Mouse (Mus musculus) embryonic facial prominence, embryonic 14.5 days (tissue): ENCODE measurements around the gene Syce1. TPM values are rescaled to one million over a fixed set of nuclear protein-coding genes. Genes with fewer than 3 reads are reported as not detected.

Experiments
- ATAC-seq: fragments of 200-750 bp; cut with Nextera tagmentation; 2 replicates; pipeline ENCODE4 v1.8.0; 2017; ENCODE audit warnings: low read depth, moderate number of reproducible peaks, moderate TSS enrichment
- DNase-seq: peaks from one replicate; pipeline ENCODE4 v3.0.0-alpha.2; 2015; ENCODE audit warnings: low spot score
- H3K27ac ChIP-seq: fragments of 300-500 bp; sonication (generic); replicated peaks from 2 replicates; pipeline ENCODE4 v1.5.1; 2014; ENCODE audit warnings: low read depth, mild to moderate bottlenecking, low read length, moderate library complexity
- H3K27me3 ChIP-seq: fragments of 300-500 bp; sonication (generic); replicated peaks from 2 replicates; pipeline ENCODE4 v1.6.1; 2014; ENCODE audit warnings: low read length; ENCODE audit not compliant: control insufficient read depth, insufficient read depth
- H3K36me3 ChIP-seq: fragments of 300-500 bp; sonication (generic); 2 replicates; pipeline ENCODE4 v1.6.1; 2014; ENCODE audit warnings: low read length, mixed read lengths; ENCODE audit not compliant: control insufficient read depth, insufficient read depth
- H3K4me1 ChIP-seq: fragments of 300-500 bp; sonication (generic); 2 replicates; pipeline ENCODE4 v1.6.1; 2014; ENCODE audit warnings: antibody characterized with exemption, low read length; ENCODE audit not compliant: control insufficient read depth, insufficient read depth
- H3K4me2 ChIP-seq: fragments of 300-500 bp; sonication (generic); 2 replicates; pipeline ENCODE4 v1.6.1; 2014; ENCODE audit warnings: low read depth, mild to moderate bottlenecking, low read length, moderate library complexity, mixed read lengths
- H3K4me3 ChIP-seq: fragments of 300-500 bp; sonication (generic); 2 replicates; pipeline ENCODE4 v1.5.1; 2014; ENCODE audit warnings: low read depth, mild to moderate bottlenecking, low read length
- H3K9ac ChIP-seq: fragments of 300-500 bp; sonication (generic); 2 replicates; pipeline ENCODE4 v1.6.1; 2014; ENCODE audit warnings: low read depth, mild to moderate bottlenecking, low read length, moderate library complexity, mixed read lengths
- H3K9me3 ChIP-seq: fragments of 300-500 bp; sonication (generic); 2 replicates; pipeline ENCODE4 v1.6.1; 2016; ENCODE audit warnings: low read length; ENCODE audit not compliant: control insufficient read depth
- WGBS: fragments of 180-500 bp; shearing (Covaris S2); extraction: QIAGEN DNeasy Blood & Tissue Kit; methylation state at CpG from one replicate; pipeline ENCODE4 v1.1.7; 2014; 5-methylcytosine and 5-hydroxymethylcytosine counted together
- polyA plus RNA-seq: library from polyadenylated mRNA; unstranded; fragments of >200 nt; fragmentation: Nextera tagmentation; extraction: Ambion mirVana; gene quantifications from 2 replicates; pipeline ENCODE4 v1.2.1, GENCODE M21; 2014

Syce1 gene
- polyA plus RNA-seq, 1 experiment from 2014 or later: 0.35 TPM

DNA sequence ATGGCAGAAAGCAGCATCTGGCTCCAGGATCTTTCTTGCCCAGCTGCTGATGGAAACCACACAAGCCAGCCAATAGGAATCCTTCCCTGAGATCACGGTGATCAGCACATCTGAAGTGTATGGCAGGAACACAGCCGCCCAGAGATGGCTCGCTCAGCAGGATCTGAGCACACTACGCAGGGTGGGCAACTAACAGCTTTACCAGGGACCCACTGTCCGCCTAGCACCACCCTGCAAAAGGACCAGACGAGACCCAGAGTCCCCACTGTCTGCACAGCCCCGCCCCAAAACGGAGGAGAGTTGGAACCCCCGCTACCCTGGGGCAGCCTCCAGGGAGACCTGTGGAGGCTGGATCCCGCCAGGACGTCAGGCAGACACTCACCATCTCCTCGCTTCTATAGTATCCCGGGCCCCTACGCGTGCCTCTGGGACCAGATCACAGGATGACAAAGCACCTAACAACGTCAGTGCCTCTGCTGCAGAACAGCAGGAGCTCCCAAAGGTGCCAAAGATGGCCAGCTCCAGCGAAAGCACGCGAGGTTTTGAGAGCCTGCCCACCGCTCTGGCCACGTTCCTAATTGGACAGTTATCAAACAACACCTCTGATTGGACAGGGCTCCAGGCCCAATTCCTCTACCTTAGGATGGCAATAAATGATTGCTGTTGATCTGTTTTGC lies 34.1 kb upstream of the Syce1 start, which contains the start of gene Zfp941:
Gene Zfp941, minus strand, starts transcription at position 526 of the 677 bp plus-strand sequence.
- H3K9ac ChIP-seq: peak within 1 kb of the TSS; percentile 63
- DNase-seq: peak; percentile 67
- no peaks in the 10 kb centered on the region for H3K27me3 ChIP-seq
- no peaks in the 10 kb centered on the region for H3K9me3 ChIP-seq
- peak within 1 kb of the TSS; percentile 51 for H3K4me3 ChIP-seq
- 0 out of 2 replicates have a peak, but pooled peaks cover 3% of the 10 kb centered on the region for H3K4me1 ChIP-seq
- H3K36me3 ChIP-seq: 0 out of 2 replicates have a peak, but pooled peaks cover 2% of the 10 kb centered on the region
- peak within 1 kb of the TSS; percentile 72 for H3K4me2 ChIP-seq
- no peak within 1 kb of the TSS for H3K27ac ChIP-seq
- 4% methylated on average over 21 of the region's 21 CpGs for WGBS
- peak; percentile 88 for ATAC-seq

DNA sequence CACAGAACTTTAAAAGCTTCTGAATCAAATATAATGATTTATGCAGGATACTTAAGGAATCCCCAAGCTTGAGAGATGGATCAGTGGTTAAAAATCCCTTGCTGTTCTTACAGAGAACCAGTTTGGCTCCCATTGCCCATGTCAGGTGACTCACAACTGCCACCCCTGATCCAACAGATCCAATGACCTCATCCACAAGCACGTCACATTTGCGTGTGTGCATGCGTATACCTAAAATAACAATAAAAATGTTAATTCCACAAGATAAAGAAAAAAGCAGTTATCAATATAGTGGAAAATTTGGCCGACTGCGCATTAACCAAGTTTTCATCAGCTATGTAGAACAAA lies 33.6 kb upstream of the Syce1 start:
- ATAC-seq: no peak
- 40% methylated on average over 5 of the region's 5 CpGs for WGBS
- Histone ChIP-seq H3K4me1 (0 out of 2 replicates have a peak, but pooled peaks cover 3% of the 10 kb centered on the region), H3K36me3 (0 out of 2 replicates have a peak, but pooled peaks cover 2% of the 10 kb centered on the region), H3K9ac (peak overlapping the region; percentile 63), H3K4me3 (peak overlapping the region; percentile 51), H3K27me3 (no peaks in the 10 kb centered on the region), H3K27ac (no peak overlapping the region), H3K4me2 (peak overlapping the region; percentile 72), H3K9me3 (no peaks in the 10 kb centered on the region)
- no peak for DNase-seq

- Histone ChIP-seq H3K9me3 (no peaks in the 10 kb centered on the region), H3K4me1 (0 out of 2 replicates have a peak, but pooled peaks cover 3% of the 10 kb centered on the region), H3K27me3 (no peaks in the 10 kb centered on the region), H3K9ac (no peak overlapping the region), H3K4me3 (no peak overlapping the region), H3K4me2 (no peak overlapping the region), H3K27ac (no peak overlapping the region), H3K36me3 (0 out of 2 replicates have a peak, but pooled peaks cover 2% of the 10 kb centered on the region)
- no peak for ATAC-seq
- 77% methylated on average over 4 of the region's 4 CpGs for WGBS
- DNase-seq: no peak
Measured at GRCm38 (mm10) chr7:140820173-140820572, 32.5 kb upstream of the Syce1 start.

DNA sequence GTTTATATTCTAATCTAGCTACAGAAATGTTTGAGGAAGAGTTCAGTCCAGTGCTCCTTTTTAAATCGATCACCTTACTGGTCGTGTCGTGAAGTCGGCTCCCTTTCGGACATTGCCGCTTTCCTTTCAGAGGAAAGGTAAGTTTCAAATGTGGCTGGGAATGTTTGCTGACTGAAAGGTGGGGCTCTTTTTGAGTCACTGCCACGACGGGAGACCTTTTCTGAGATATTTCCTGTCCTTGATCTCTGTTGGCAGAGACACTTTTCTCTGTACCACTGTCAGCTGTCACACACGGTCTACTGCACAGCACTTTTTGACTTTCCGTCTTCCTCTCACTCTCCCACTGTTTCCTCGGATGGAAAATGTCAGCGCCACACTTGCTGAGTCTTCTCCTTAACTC lies 25.2 kb upstream of the Syce1 start:
- H3K27me3 ChIP-seq: no peaks in the 10 kb centered on the region
- H3K36me3 ChIP-seq: peaks cover 15% of the 10 kb centered on the region; the same call in 1 of the 2 replicates
- ATAC-seq: no peak
- no peak overlapping the region for H3K27ac ChIP-seq
- H3K4me2 ChIP-seq: no peak overlapping the region
- no peaks in the 10 kb centered on the region for H3K4me1 ChIP-seq
- H3K9me3 ChIP-seq: no peaks in the 10 kb centered on the region
- no peak overlapping the region for H3K9ac ChIP-seq
- DNase-seq: no peak
- no peak overlapping the region for H3K4me3 ChIP-seq
- 88% methylated on average over 12 of the region's 12 CpGs for WGBS

DNA sequence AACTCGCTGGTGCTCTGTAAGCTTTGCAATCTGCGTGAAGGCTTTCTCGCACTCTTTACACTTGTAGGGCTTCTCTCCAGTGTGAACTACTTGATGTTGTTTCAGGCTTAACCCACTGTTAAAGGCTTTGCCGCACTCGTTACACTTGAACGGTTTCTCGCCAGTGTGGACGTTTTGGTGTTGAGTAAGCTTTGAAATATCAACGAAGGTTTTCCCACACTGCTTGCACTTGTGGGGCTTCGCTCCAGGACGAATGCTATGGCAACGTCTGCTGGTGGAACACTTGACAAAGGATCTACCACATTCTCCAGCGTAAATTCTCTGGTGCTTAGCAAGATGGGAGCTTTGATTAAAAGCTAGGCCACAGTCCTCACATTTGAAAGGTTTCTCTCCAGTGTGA lies 24.1 kb upstream of the Syce1 start:
- Histone ChIP-seq H3K9me3 (no peaks in the 10 kb centered on the region), H3K9ac (no peak overlapping the region), H3K27ac (no peak overlapping the region), H3K4me3 (no peak overlapping the region), H3K4me1 (no peaks in the 10 kb centered on the region), H3K36me3 (peaks cover 15% of the 10 kb centered on the region; the same call in 1 of the 2 replicates), H3K27me3 (no peaks in the 10 kb centered on the region), H3K4me2 (no peak overlapping the region)
- WGBS: 89% methylated on average over 13 of the region's 13 CpGs
- DNase-seq (no peak), ATAC-seq (no peak)

DNA sequence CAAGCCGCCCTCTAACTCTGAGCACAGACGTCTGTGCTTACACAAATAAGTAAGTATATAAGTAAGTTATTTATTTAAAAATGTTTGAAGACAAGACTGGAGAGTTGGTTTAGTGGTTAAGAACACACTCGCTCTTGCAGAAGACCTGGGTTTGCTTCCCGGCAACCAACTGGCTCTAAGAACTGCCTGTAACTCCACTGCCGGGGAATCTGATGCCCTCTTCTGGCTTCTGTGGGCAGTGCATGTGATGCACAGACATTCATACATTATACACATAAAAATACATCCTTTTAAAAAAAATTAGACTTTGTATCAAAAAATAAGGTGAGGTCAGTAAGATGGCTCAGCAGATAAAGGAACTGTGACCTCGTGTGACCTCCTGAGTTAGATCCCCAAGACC lies 22.8 kb upstream of the Syce1 start:
- H3K9ac ChIP-seq: no peak overlapping the region
- 92% methylated on average over 6 of the region's 6 CpGs for WGBS
- H3K4me3 ChIP-seq: no peak overlapping the region
- peaks cover 15% of the 10 kb centered on the region; the same call in 1 of the 2 replicates for H3K36me3 ChIP-seq
- no peak for ATAC-seq
- H3K27ac ChIP-seq: no peak overlapping the region
- no peaks in the 10 kb centered on the region for H3K9me3 ChIP-seq
- no peak overlapping the region for H3K4me2 ChIP-seq
- no peak for DNase-seq
- H3K4me1 ChIP-seq: no peaks in the 10 kb centered on the region
- H3K27me3 ChIP-seq: no peaks in the 10 kb centered on the region

DNA sequence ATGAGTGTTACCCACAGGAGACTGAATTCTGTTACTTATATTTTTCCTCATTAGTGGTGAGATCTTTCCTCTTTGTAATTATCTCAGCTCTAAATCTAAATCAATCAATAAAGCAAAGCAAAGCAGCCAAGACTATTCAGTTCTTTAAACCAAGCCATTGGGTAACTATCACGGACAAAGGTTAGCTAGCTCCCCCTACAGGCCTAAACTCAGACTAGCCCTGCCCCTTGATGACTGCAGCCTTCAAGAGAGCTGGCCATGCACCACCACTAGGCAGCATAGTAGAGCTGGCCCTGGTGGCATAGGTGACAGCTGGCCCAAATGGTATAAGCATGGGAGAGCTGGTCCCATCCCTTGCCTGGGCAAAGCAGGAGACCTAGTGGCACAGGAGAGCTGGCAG lies 18.1 kb upstream of the Syce1 start:
- ATAC-seq (no peak), DNase-seq (peak; percentile 7)
- H3K9ac ChIP-seq: no peak overlapping the region
- no peak overlapping the region for H3K4me3 ChIP-seq
- no peaks in the 10 kb centered on the region for H3K4me1 ChIP-seq
- 0 out of 2 replicates have a peak, but pooled peaks cover 2% of the 10 kb centered on the region for H3K36me3 ChIP-seq
- H3K4me2 ChIP-seq: no peak overlapping the region
- H3K9me3 ChIP-seq: no peaks in the 10 kb centered on the region
- 11% methylated on average over 1 of the region's 1 CpGs for whole genome bisulfite sequencing
- no peak overlapping the region for H3K27ac ChIP-seq
- H3K27me3 ChIP-seq: no peaks in the 10 kb centered on the region

DNA sequence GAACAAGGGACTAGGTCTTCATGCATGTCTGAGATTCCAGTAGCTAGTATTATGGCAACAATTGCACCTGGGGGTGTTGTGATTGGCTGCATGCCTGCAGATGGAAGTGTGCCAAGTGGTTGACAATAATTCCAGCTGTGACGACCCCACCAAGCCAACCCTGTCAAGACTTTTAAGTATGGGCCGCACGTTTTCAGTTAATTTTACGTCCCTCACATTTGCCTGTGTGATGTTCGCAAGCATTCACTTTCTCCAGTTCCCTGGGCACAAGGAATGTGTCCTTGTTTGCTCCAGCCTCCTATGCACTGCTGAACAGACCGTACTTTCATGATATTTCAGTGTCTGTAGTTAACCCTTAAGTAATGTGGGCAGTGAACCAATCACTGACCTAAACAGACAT lies 15.0 kb upstream of the Syce1 start:
- no peak overlapping the region for H3K9ac ChIP-seq
- H3K4me2 ChIP-seq: no peak overlapping the region
- WGBS: 64% methylated on average over 6 of the region's 6 CpGs
- H3K27ac ChIP-seq: no peak overlapping the region
- no peak for ATAC-seq
- no peaks in the 10 kb centered on the region for H3K36me3 ChIP-seq
- H3K4me3 ChIP-seq: no peak overlapping the region
- no peak for DNase-seq
- H3K9me3 ChIP-seq: no peaks in the 10 kb centered on the region
- H3K4me1 ChIP-seq: no peaks in the 10 kb centered on the region
- no peaks in the 10 kb centered on the region for H3K27me3 ChIP-seq

DNA sequence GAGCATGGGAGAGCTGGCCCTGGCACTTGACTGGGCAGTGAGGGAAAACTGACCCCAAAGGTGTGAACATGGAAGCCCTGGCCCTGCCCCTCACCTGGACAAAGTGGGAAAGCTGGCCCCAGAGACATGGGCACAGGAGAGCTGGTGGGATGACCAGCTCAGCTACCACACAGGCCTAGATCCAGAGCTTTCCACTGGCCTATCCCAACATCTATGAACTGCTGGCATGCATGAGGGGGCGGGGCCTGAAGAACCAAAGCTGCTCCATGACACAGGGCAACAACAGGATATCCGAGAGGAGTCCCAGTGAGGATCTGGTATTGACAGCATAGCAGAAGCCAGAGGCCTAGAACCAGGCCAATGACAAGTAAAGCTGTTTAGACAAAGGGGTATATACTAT lies 10.6 kb upstream of the Syce1 start:
- Histone ChIP-seq H3K36me3 (no peaks in the 10 kb centered on the region), H3K9ac (no peak overlapping the region), H3K27me3 (no peaks in the 10 kb centered on the region), H3K4me1 (no peaks in the 10 kb centered on the region), H3K4me3 (no peak overlapping the region), H3K9me3 (no peaks in the 10 kb centered on the region), H3K4me2 (no peak overlapping the region), H3K27ac (no peak overlapping the region)
- 0 out of 2 replicates have a peak, but pooled peaks have one; percentile 30 for ATAC-seq
- 56% methylated on average over 2 of the region's 2 CpGs for WGBS
- no peak for DNase-seq
